Mouse (Mus musculus): ENCODE measurements around the gene Yju2. TPM values are rescaled to one million over a fixed set of nuclear protein-coding genes. Genes with fewer than 3 reads are reported as not detected.

Gene Yju2
- polyA plus RNA-seq, 1 experiment from 2014 or later, result 22.7 TPM

- H3K36me3 ChIP-seq, result peaks cover 24% of the 10 kb centered on the region
- H3K4me2 ChIP-seq, result no peak overlapping the region
- no peak for ATAC-seq (ENCODE audit: low FRiP score, low read depth)
- H3K4me1 ChIP-seq (replicated peaks), result peaks cover 16% of the 10 kb centered on the region
- no peak overlapping the region for H3K4me3 ChIP-seq
- no peaks in the 10 kb centered on the region for H3K9me3 ChIP-seq
- 85% methylated on average over 14 of the region's 14 CpGs for WGBS
- no peaks in the 10 kb centered on the region for H3K27me3 ChIP-seq
- H3K9ac ChIP-seq, result no peak overlapping the region
- H3K27ac ChIP-seq (replicated peaks), result no peak overlapping the region
Observed at GRCm38 (mm10) chr17:55963171-55963570, 4.3 kb downstream of the Yju2 start.

GRCm38 (mm10) chr17:55964496-55964895 lies 5.6 kb downstream of the Yju2 start:
- no peak overlapping the region for H3K27ac ChIP-seq (replicated peaks)
- ATAC-seq (ENCODE audit: low FRiP score, low read depth), result no peak
- no peak overlapping the region for H3K9ac ChIP-seq
- H3K4me2 ChIP-seq, result no peak overlapping the region
- 94% methylated on average over 10 of the region's 10 CpGs for WGBS
- no peaks in the 10 kb centered on the region for H3K9me3 ChIP-seq
- H3K27me3 ChIP-seq, result no peaks in the 10 kb centered on the region
- peaks cover 24% of the 10 kb centered on the region for H3K36me3 ChIP-seq
- H3K4me3 ChIP-seq, result no peak overlapping the region
- H3K4me1 ChIP-seq (replicated peaks), result peaks cover 24% of the 10 kb centered on the region

- Histone ChIP-seq H3K36me3 (peaks cover 24% of the 10 kb centered on the region), H3K4me1 (replicated peaks) (peaks cover 24% of the 10 kb centered on the region), H3K4me3 (no peak overlapping the region), H3K27me3 (no peaks in the 10 kb centered on the region), H3K9ac (no peak overlapping the region), H3K27ac (replicated peaks) (no peak overlapping the region), H3K4me2 (no peak overlapping the region), H3K9me3 (no peaks in the 10 kb centered on the region)
- 90% methylated on average over 9 of the region's 9 CpGs for WGBS
- ATAC-seq (ENCODE audit: low FRiP score, low read depth), result no peak
Observed at GRCm38 (mm10) chr17:55964996-55965395, 6.1 kb downstream of the Yju2 start.

- no peaks in the 10 kb centered on the region for H3K9me3 ChIP-seq
- H3K27me3 ChIP-seq, result no peaks in the 10 kb centered on the region
- WGBS, result 91% methylated on average over 4 of the region's 4 CpGs
- H3K36me3 ChIP-seq, result peaks cover 21% of the 10 kb centered on the region
- no peak overlapping the region for H3K27ac ChIP-seq (replicated peaks)
- H3K4me2 ChIP-seq, result no peak overlapping the region
- no peak for ATAC-seq (ENCODE audit: low FRiP score, low read depth)
- no peak overlapping the region for H3K4me3 ChIP-seq
- H3K4me1 ChIP-seq (replicated peaks), result peaks cover 38% of the 10 kb centered on the region
- H3K9ac ChIP-seq, result no peak overlapping the region
Observed at GRCm38 (mm10) chr17:55967186-55967585, 8.3 kb downstream of the Yju2 start.

GRCm38 (mm10) chr17:55968210-55968609 lies 9.3 kb downstream of the Yju2 start:
- Histone ChIP-seq H3K4me1 (replicated peaks) (peaks cover 45% of the 10 kb centered on the region), H3K9ac (no peak overlapping the region), H3K4me2 (no peak overlapping the region), H3K27ac (replicated peaks) (peak overlapping the region; percentile 85; the same call in 1 of the 2 replicates), H3K36me3 (peaks cover 19% of the 10 kb centered on the region), H3K9me3 (no peaks in the 10 kb centered on the region), H3K4me3 (no peak overlapping the region), H3K27me3 (no peaks in the 10 kb centered on the region)
- WGBS, result 31% methylated on average over 7 of the region's 7 CpGs
- no peak for ATAC-seq (ENCODE audit: low FRiP score, low read depth)

GRCm38 (mm10) chr17:55969560-55969959 lies 10.7 kb downstream of the Yju2 start:
- peak; percentile 53 for ATAC-seq (ENCODE audit: low FRiP score, low read depth)
- no peaks in the 10 kb centered on the region for H3K9me3 ChIP-seq
- WGBS, result 9% methylated on average over 14 of the region's 14 CpGs
- H3K9ac ChIP-seq, result peak overlapping the region; percentile 80; the same call in 1 of the 2 replicates
- H3K4me2 ChIP-seq, result peak overlapping the region; percentile 73
- peak overlapping the region; percentile 85 for H3K27ac ChIP-seq (replicated peaks)
- H3K4me3 ChIP-seq, result peak overlapping the region; percentile 65
- H3K27me3 ChIP-seq, result no peaks in the 10 kb centered on the region
- H3K36me3 ChIP-seq, result peaks cover 15% of the 10 kb centered on the region
- H3K4me1 ChIP-seq (replicated peaks), result peaks cover 45% of the 10 kb centered on the region

- H3K36me3 ChIP-seq, result peaks cover 9% of the 10 kb centered on the region
- H3K9ac ChIP-seq, result peak within 1 kb of the TSS; percentile 80
- WGBS, result 7% methylated on average over 49 of the region's 55 CpGs
- H3K27ac ChIP-seq (replicated peaks), result peak within 1 kb of the TSS; percentile 85
- H3K27me3 ChIP-seq, result no peaks in the 10 kb centered on the region
- H3K4me3 ChIP-seq, result peak within 1 kb of the TSS; percentile 65
- ATAC-seq (ENCODE audit: low FRiP score, low read depth), result peak; percentile 49
- peaks cover 45% of the 10 kb centered on the region for H3K4me1 ChIP-seq (replicated peaks)
- peak within 1 kb of the TSS; percentile 73 for H3K4me2 ChIP-seq
- no peaks in the 10 kb centered on the region for H3K9me3 ChIP-seq
Observed at GRCm38 (mm10) chr17:55969966-55970891, 11.3 kb downstream of the Yju2 start, which contains the start of gene Shd. Shd (plus strand) TSS chr17:55970467.

- H3K4me3 ChIP-seq, result peak overlapping the region; percentile 65
- no peaks in the 10 kb centered on the region for H3K9me3 ChIP-seq
- peaks cover 9% of the 10 kb centered on the region for H3K36me3 ChIP-seq
- peak overlapping the region; percentile 73 for H3K4me2 ChIP-seq
- no peak for ATAC-seq (ENCODE audit: low FRiP score, low read depth)
- WGBS, result 21% methylated on average over 22 of the region's 22 CpGs
- H3K27ac ChIP-seq (replicated peaks), result no peak overlapping the region; the same call in 1 of the 2 replicates
- no peaks in the 10 kb centered on the region for H3K27me3 ChIP-seq
- H3K9ac ChIP-seq, result peak overlapping the region; percentile 80
- H3K4me1 ChIP-seq (replicated peaks), result peaks cover 50% of the 10 kb centered on the region
Observed at GRCm38 (mm10) chr17:55971453-55971852, 12.6 kb downstream of the Yju2 start.

- Histone ChIP-seq H3K27me3 (no peaks in the 10 kb centered on the region), H3K27ac (replicated peaks) (peak overlapping the region; percentile 65), H3K9ac (0 out of 2 replicates have a peak overlapping the region, but pooled peaks have one; percentile 10), H3K4me2 (peak overlapping the region; percentile 25), H3K36me3 (no peaks in the 10 kb centered on the region; the same call in 1 of the 2 replicates), H3K4me1 (replicated peaks) (peaks cover 27% of the 10 kb centered on the region), H3K4me3 (no peak overlapping the region), H3K9me3 (no peaks in the 10 kb centered on the region)
- peak; percentile 67 for ATAC-seq (ENCODE audit: low FRiP score, low read depth)
- WGBS, result 17% methylated on average over 13 of the region's 13 CpGs
Observed at GRCm38 (mm10) chr17:55976255-55976862, 17.5 kb downstream of the Yju2 start.

GRCm38 (mm10) chr17:55977301-55977700 lies 18.4 kb downstream of the Yju2 start:
- peak overlapping the region; percentile 65 for H3K27ac ChIP-seq (replicated peaks)
- no peaks in the 10 kb centered on the region for H3K27me3 ChIP-seq
- WGBS, result 52% methylated on average over 3 of the region's 3 CpGs
- peaks cover 18% of the 10 kb centered on the region for H3K4me1 ChIP-seq (replicated peaks)
- H3K36me3 ChIP-seq, result no peaks in the 10 kb centered on the region; the same call in 1 of the 2 replicates
- no peak for ATAC-seq (ENCODE audit: low FRiP score, low read depth)
- no peak overlapping the region for H3K9ac ChIP-seq
- no peak overlapping the region for H3K4me2 ChIP-seq
- no peaks in the 10 kb centered on the region for H3K9me3 ChIP-seq
- no peak overlapping the region for H3K4me3 ChIP-seq

- Histone ChIP-seq H3K4me3 (peak within 1 kb of the TSS; percentile 79), H3K9me3 (no peaks in the 10 kb centered on the region), H3K4me1 (replicated peaks) (peaks cover 16% of the 10 kb centered on the region), H3K36me3 (peaks cover 10% of the 10 kb centered on the region; the same call in 1 of the 2 replicates), H3K9ac (peak within 1 kb of the TSS; percentile 75), H3K27me3 (no peaks in the 10 kb centered on the region), H3K27ac (replicated peaks) (peak within 1 kb of the TSS; percentile 79), H3K4me2 (peak within 1 kb of the TSS; percentile 80)
- WGBS, result 7% methylated on average over 35 of the region's 35 CpGs
- ATAC-seq (ENCODE audit: low FRiP score, low read depth), result peak; percentile 85
Observed at GRCm38 (mm10) chr17:55986030-55986961, 27.4 kb downstream of the Yju2 start, which contains the start of gene Fsd1. Fsd1 (plus strand) TSS chr17:55986509.

All from hindbrain, embryonic 15.5 days (tissue).